Mouse (Mus musculus) layer of hippocampus, adult 2 months (tissue): ENCODE measurements around the gene Olfr1189. TPM values are rescaled to one million over a fixed set of nuclear protein-coding genes. Genes with fewer than 3 reads are reported as not detected.
"Not testable (repeated sequence)": the region's sequence is repeated elsewhere in the genome, so short reads cannot be mapped to it uniquely, and the experiment has no call there.

Source experiments
- DNase-seq, 2 experiments: peaks; one replicate each; pipeline ENCODE4 v3.0.0; 2022; ENCODE audit warnings: low spot score in 2 of 2
- H3K27ac ChIP-seq: fragments of 200-600 bp; 2 replicates; pipeline ENCODE4 v1.8.1; 2022
- H3K4me3 ChIP-seq: fragments of 200-600 bp; 2 replicates; pipeline ENCODE4 v1.8.1; 2022; ENCODE audit warnings: mild to moderate bottlenecking
- CTCF ChIP-seq: fragments of 200-600 bp; conservative IDR thresholded peaks from 2 replicates; pipeline ENCODE4 v1.8.1; 2022; ENCODE audit warnings: antibody characterized with exemption, mild to moderate bottlenecking, moderate library complexity
- long read RNA-seq, 2 experiments: library from polyadenylated mRNA; stranded (forward); transcript quantifications; one replicate each; pipeline ENCODE4 v2.0.0; 2021; ENCODE audit warnings: borderline mapping rate in 2 of 2
- total RNA-seq, 2 experiments: library from RNA; stranded (reverse); gene quantifications; 2 replicates each; pipeline ENCODE4 v1.2.3; 2021

Olfr1189 gene
- total RNA-seq = not detected
- long read RNA-seq, experiment 1 = 0 reads
- long read RNA-seq, experiment 2 = 0 reads

- Histone ChIP-seq H3K27ac (no peak within 1 kb of the TSS), H3K4me3 (no peak within 1 kb of the TSS)
- no peak for TF ChIP-seq CTCF
- no peak for DNase-seq
These were observed at the start of gene Olfr1189 for GRCm38 (mm10) chr2:88586154-88586553. Olfr1189 (plus strand) TSS chr2:88586454.

GRCm38 (mm10) chr2:88556635-88557034 is 29.6 kb upstream of the Olfr1189 start, which contains the start of gene Olfr1188:
Olfr1188 (plus strand) TSS chr2:88556935.
- DNase-seq = no peak
- no peak within 1 kb of the TSS for H3K27ac ChIP-seq
- H3K4me3 ChIP-seq = no peak within 1 kb of the TSS
- TF ChIP-seq CTCF = no peak

- not testable (repeated sequence) for DNase-seq, H3K27ac ChIP-seq, H3K4me3 ChIP-seq
These were observed 13.6 kb upstream of the Olfr1189 start for GRCm38 (mm10) chr2:88572696-88573095.

- H3K27ac ChIP-seq, DNase-seq, H3K4me3 ChIP-seq: not testable (repeated sequence)
These were observed 54.0 kb downstream of the Olfr1189 start, which contains the start of gene Olfr1191-ps1 for GRCm38 (mm10) chr2:88640242-88640641. Olfr1191-ps1 (plus strand) TSS chr2:88640542.

Other genes with a start within 250 kb of the Olfr1189 start
- gene Olfr1176, start 249.7 kb upstream of the Olfr1189 start, total RNA-seq = not detected
- gene Olfr1177-ps, start 240.0 kb upstream of the Olfr1189 start, total RNA-seq = not detected
- gene Olfr1178, start 199.4 kb upstream of the Olfr1189 start, total RNA-seq = not detected
- gene Olfr1179, start 180.0 kb upstream of the Olfr1189 start, total RNA-seq = not detected
- not detected for gene Olfr1180, start 167.3 kb upstream of the Olfr1189 start, total RNA-seq
- not detected for gene Olfr1181, start 160.3 kb upstream of the Olfr1189 start, total RNA-seq
- not detected for gene Gm13757, start 137.3 kb upstream of the Olfr1189 start, total RNA-seq
- gene Olfr1183, start 131.6 kb upstream of the Olfr1189 start, total RNA-seq = not detected
- not detected for gene Olfr1184, start 102.9 kb upstream of the Olfr1189 start, total RNA-seq
- gene Olfr1185-ps1, start 93.1 kb upstream of the Olfr1189 start, total RNA-seq = not detected
- not detected for gene Olfr1186, start 67.9 kb upstream of the Olfr1189 start, total RNA-seq
- gene Olfr1188, start 29.5 kb upstream of the Olfr1189 start, total RNA-seq = not detected
- under 1 TPM in 1 of 2 experiments, not detected in 1; 0.08 TPM for gene Olfr1191-ps1, start 54.1 kb downstream of the Olfr1189 start, total RNA-seq
- not detected for gene Olfr1192-ps1, start 62.1 kb downstream of the Olfr1189 start, total RNA-seq
- not detected for gene Olfr1193, start 89.2 kb downstream of the Olfr1189 start, total RNA-seq
- not detected for gene Olfr1195, start 102.7 kb downstream of the Olfr1189 start, total RNA-seq
- gene Olfr1196, start 118.1 kb downstream of the Olfr1189 start, total RNA-seq = not detected
- gene Olfr1197, start 145.9 kb downstream of the Olfr1189 start, total RNA-seq = not detected
- gene Olfr1198, start 164.9 kb downstream of the Olfr1189 start, total RNA-seq = not detected
- not detected for gene Olfr1199, start 174.0 kb downstream of the Olfr1189 start, total RNA-seq
- gene Olfr1200, start 184.0 kb downstream of the Olfr1189 start, total RNA-seq = not detected
- gene Olfr1201, start 206.6 kb downstream of the Olfr1189 start, total RNA-seq = not detected
- not detected for gene Olfr1202, start 228.0 kb downstream of the Olfr1189 start, total RNA-seq
- not detected for gene Olfr1205, start 243.3 kb downstream of the Olfr1189 start, total RNA-seq